Mouse (Mus musculus): ENCODE measurements around the gene Ubap2. TPM values are rescaled to one million over a fixed set of nuclear protein-coding genes. Genes with fewer than 3 reads are reported as not detected.

The Ubap2 gene
- total RNA-seq (2021) = 10 to 100 TPM; 53.6 to 67.0 TPM
- long read RNA-seq, experiment 1, full-length matches to known transcripts = 2 of 16 reads
- long read RNA-seq, experiment 1, partial matches to known transcripts = 5 of 16 reads
- long read RNA-seq, experiment 1, other reads (novel, unspliced or antisense) = 9 of 16 reads
- long read RNA-seq, experiment 2, full-length matches to known transcripts = 3 of 30 reads
- long read RNA-seq, experiment 2, partial matches to known transcripts = 16 of 30 reads
- long read RNA-seq, experiment 2, other reads (novel, unspliced or antisense) = 11 of 30 reads

DNA sequence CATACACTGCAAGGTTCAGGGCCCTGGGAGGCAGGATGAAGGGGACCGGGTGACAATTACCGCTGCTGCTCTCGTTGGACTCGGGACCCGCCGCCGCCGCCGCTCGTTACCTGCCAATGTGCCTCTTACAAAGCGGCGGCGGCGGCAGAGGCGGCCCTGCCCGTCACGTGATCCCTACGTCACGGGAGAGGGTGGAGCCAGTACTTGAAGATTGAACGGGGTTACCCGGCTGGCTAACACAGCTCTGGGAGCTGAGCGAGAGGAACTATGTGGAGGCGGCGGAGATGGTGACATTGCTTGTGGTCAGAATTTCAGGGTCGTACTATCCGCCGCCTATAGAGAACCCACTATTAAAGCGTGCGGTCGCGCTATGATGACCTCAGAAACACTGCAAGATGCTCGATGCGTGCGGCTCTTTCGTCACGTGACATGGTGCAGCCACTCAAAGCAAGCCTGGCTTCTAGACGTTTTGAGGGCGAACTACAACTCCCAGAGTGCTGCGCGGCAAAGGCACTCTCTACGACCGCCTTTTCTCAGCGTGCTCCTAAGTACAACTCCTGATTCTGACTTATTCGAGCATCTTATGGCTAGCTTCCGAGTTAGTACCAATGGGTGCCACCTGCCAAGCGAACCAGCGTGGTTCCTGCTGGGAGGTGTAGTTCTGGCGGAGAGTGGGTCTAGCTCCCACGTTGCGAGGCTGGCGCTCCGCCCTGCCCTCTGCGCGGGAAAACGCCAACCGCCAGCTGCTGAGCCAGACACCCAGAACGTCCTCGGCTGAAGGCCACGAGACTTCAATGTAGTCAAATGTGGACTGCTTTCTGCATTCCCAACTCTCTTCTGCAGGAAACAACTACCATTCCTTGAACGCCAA lies at the start of gene Ubap2:
Ubap2 (minus strand) TSS at position 165 of the 871 bp plus-strand sequence.
- DNase-seq (ENCODE audit: low spot score in 2 of 2) = peak; percentile 81 to 88

DNA sequence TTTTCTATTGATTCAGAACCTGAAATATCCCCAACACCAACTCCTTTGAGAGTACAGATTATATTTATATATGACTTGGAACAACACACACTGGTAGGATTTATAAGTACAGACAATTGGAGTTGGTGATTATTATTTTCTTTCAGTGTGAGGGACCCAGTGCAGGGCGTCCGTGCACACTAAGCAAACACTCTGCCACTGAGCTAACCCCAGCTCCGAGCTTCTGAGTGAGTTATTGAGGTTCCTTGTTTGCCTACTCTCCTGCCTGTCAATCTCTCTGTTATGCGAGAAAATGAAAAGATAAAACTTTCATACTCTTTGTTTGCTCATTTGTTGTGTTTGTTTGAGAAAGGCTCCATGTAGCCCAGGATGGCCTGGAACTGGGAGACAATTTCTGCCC lies 46.0 kb upstream of the Ubap2 start:
- no peak for DNase-seq (ENCODE audit: low spot score in 2 of 2)

DNA sequence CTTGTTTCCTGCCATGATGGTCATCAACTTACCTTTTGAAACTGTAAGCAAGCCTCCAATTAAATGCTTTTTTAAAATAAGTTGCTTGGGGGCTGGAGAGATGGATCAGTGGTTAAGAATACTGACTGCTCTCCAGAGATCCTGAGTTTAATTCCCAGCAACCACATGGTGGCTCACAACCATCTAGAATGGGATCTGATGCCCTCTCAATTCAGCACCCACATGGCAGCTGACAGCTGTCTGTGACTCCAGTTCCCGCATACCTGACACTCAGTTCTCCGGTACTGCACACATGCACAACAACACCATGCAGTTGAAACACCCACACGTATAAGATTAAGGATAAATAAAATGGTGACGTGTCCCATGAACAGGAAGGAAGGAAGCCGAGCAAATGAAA lies 43.3 kb upstream of the Ubap2 start:
- no peak for DNase-seq (ENCODE audit: low spot score in 2 of 2)

DNA sequence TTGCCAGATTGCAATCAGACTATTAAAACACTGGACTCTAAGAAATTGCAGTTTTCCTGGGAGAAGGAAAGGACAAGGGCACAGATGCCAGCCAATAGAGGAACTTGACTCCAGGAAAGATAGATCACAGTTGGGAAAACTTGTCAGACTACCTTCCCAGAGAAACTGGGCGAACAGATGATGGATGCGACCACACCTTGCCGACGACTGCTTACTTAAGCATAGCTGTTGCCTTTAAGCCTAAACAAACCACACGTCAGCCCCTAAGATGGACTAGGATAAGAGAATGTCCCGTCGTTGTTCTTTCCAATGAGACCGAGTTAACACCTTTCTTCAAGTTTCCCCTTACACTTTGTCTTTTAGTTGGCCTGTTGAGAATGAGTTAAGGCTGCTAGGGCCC lies 40.2 kb upstream of the Ubap2 start:
- DNase-seq (ENCODE audit: low spot score in 2 of 2) = no peak

DNA sequence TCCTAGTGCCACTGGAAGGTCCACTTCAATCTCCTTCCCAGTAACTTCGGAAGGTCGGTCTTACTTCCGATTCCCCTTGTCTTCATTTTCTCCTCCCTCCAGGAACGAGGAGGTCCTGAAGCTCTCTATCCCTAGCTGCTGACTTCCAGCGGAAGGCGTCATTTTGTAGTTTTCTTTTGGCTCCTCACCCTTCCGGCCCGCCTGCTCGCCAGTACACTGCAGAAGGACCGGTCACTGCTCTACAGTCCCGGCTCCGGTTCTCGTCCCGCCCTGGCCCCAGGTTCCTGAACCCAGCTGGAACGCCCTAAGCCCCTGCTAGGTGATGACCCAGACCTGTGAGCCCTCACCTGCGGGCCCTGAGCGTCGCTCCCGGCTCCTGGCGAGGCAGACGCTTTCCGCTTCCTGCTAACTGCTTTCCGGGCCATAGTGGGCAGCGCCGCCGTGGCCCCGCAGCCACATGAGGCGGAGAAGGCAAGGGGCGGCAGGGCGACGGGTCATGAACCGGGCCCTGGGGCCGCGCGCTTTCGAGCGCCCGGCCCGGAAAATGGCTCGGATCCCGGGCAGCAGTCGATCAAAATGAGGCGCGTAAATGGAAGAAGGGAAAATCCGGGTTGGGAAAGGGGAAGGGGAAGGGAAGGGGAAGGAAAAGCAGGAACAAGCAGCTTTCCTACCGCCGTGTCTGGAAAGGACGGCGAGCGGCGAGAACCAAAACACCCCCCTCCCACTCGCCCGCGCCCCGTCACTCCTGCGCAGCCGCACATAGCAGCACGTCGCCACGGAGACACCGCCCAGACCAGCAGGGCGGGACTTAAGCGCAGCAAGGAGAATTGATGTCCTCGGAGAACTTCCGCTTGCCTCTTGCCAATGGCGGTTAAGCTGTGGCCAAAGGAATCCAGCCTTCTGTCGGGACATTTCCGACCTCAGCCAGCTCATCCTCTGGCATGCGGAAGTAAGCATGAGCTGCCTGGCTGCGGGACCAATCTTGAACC lies 39.5 kb upstream of the Ubap2 start, which contains the start of gene Dcaf12:
Dcaf12 (minus strand) TSS at position 749 of the 989 bp plus-strand sequence.
- DNase-seq (ENCODE audit: low spot score in 2 of 2) = peak; percentile 87 to 90

DNA sequence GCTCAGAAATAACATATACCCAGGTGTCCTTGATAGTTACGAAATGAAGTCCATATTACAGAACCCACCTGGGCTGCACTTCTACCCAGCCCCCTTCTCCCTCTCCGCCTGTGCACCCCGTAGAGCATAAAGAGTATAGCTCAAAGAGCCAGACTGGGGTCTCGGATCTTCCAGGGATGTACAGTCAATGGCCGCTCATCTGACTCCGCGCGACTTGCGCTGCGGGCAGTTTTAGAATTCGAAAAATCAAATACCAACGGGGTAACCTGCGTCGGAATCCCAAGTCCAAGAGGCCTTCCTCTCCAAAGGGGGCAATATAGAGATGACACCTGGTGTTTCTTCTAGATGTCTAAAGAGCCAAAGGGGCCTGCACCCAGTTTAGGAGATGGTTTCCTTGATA lies 38.8 kb upstream of the Ubap2 start:
- DNase-seq (ENCODE audit: low spot score in 2 of 2) = no peak

DNA sequence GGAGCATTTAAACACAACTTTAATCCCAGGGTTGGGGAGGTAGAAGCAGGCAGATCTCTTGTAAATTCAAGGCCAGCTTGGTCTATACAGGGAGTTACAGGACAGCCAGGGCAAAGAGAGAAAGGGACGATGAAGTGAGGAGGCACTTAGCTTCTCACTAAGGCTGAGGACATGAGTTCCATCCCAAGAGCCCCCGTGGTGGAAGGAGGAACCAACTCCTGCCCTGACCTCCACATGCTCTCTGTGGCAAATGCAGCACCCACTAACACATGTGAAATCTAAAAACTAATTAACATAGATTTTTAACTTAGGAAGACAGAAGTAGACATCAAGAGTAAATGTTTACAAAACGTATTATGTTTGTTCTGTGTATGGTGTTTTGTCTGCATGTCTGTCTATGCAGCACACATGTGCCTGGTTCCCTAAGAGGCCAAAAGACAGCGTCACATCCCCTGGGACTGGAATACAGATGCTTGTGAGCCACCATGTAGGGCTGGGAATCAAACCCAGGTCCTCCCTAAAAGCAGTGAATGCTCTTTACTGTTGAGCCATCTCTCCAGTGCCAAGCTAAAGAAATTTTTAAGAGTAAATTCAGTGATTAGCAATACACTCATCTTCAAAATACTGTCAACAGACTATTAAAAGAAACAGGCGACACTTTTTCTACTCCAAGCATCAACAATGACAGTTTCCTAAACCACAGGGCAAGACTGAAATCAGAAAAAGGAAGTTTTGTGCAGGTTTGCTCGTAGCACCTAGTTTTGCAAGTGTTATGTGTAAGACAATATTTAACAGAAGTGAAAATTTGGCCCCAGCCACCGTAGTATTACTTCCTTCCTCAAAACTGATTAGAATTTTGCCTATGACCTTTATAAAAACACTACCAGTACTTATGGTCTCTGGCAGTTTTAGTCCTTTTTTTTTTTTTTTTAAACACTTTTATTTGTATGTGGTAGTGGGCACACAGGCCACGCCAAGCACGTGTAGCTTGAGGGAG lies 35.9 kb upstream of the Ubap2 start:
- no peak for DNase-seq (ENCODE audit: low spot score in 2 of 2)

DNA sequence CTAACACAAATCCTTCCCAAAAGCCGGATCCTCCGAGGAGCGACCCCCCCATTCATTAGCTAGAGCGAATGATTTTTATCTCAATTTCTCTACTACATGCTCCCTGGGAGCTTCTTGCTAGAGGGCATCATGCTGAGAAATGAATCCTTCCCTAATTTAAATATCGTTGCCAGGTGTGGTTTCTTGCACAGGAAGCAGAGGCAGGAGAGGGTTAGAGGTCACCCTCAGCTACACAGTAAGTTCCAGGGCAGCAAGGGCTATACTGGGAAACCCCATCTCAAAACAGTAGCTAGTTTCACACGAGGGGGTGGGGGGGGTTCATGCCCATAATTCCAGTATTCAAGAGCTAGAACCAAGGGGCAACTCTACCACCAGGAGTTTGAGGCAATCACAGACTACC lies 32.5 kb upstream of the Ubap2 start:
- DNase-seq (ENCODE audit: low spot score in 2 of 2) = no peak

DNA sequence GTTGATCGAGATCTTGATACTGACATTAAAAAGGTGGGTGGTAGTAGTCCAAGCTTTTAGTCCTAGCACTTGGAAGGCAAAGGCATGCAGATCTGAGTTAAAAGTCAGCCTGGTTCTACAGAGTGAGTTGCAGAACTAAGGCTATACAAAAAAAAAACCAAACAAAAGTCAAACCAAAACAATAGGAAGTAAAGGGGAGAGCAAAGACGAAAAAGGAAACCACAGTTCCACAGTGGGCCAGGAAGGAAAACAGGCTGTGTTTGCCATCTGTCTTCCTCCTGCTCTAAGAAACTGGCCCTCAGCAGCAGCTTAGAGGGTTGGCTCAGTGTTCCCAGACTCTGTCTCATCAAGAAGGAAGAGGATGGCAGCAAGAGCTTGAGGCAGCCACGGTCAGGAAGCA lies 29.4 kb upstream of the Ubap2 start:
- no peak for DNase-seq (ENCODE audit: low spot score in 2 of 2)

DNA sequence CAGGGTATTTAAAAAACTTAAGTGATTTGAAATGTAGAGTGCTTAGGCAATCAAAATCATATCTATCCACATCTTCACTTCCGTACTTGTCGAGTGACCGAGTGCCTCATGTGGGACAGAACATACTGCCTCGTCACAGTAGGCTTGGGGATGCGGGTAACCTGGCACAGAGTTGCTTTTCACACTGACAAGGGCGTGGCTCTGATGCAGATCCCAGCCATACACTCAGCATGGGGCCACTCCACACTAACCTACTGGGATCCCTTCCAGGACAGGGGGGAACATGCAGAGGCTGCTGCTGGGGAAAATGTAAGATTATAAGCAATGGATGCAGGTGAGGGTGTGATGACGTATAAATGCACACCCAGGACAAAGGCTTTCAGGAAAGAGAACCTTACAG lies 28.7 kb upstream of the Ubap2 start:
- DNase-seq (ENCODE audit: low spot score in 2 of 2) = no peak

DNA sequence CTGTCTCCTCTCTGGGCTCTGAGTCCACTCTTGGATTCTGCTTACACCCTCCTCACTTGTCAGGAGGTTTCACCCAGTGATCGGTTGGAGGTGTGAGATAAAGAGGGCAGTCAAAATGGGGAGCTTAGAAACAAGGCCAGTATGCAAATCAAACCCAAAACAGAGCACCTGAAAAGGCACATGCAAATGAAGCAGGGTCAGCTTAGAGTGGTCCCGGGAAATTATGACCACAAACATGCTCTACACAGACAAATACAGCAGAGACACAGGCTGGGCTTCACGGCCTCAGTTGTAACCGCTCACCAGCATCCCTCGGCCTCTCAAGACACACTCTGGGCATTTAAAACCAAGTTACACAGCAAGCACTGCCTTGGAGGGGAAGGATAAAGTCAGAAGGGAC lies 24.0 kb upstream of the Ubap2 start:
- DNase-seq (ENCODE audit: low spot score in 2 of 2) = no peak

DNA sequence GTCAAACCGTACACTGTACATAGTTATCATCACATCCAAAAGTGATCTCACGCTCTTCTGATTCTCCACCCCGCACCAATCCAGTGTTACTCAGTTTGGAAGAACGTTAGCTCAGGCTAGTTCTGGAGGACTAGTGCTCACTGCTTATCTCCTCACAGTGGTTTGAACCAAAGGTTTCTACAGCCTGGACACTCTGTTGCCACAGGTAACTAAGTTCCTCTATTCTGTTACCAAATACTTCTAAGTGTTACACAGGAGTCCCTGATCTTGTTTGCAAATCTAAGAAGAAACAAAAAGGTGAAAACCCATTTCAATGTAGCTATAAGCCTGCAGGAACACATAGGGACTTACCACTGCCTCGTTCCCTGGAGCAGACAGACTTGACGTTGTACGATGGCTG lies 21.0 kb upstream of the Ubap2 start:
- no peak for DNase-seq (ENCODE audit: low spot score in 2 of 2)

DNA sequence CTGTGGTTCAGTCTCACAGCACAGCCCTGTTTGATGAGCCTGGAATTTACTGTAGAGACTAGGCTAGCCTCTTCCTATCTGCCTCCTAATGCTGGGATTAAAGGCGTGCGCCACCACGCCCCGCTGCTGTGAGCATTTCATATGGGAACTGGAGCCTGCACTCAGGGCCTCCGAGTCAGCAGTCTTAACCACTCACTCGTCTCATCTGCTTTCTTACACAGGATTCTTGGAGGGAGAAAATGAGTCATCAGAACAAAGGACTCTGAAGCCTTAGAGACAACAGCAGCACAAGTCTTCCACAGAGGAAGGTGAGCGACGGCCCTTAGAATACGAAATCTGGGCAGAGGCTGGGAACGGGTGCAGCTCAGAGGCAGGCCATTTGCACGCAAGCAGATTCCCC lies 20.6 kb upstream of the Ubap2 start:
- no peak for DNase-seq (ENCODE audit: low spot score in 2 of 2)

DNA sequence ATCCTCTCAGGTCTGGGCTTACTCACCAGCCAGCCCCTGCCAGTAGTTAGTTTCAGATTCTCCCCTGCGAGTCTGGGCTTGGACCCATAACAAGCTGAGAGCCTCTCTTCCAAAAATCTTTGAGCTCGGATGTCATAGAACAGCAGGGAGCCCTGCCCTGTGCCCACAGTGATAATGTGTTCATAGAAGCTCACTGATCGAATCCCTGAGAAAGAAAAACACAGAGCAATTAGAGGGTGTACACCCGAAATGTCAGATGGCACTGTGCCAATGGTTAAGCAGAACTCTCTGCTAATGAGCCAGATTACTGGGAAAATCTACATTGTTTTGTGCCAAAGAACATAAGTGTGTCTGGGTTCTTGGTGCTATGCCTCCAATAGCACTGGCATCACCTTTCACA lies 19.0 kb upstream of the Ubap2 start:
- no peak for DNase-seq (ENCODE audit: low spot score in 2 of 2)

DNA sequence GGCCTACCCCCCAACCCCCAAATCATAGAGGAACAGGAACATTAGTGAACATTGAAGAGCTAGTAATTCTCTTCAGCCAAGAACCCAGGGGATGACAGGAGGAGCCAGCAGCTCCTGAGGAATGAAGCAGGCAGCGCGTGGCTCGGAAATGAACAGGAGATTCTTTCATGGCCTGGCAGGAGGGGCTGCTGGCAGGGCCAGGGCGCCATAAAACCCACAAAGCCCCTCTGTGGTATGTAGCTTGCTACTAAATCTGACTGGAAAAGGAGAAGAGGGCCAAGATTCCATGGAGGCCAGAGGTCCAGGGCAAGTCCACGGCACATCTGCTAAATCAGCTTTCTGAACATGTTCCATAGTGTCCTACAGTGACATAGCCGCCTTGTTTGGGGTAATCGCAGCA lies 14.9 kb upstream of the Ubap2 start:
- DNase-seq (ENCODE audit: low spot score in 2 of 2) = no peak

DNA sequence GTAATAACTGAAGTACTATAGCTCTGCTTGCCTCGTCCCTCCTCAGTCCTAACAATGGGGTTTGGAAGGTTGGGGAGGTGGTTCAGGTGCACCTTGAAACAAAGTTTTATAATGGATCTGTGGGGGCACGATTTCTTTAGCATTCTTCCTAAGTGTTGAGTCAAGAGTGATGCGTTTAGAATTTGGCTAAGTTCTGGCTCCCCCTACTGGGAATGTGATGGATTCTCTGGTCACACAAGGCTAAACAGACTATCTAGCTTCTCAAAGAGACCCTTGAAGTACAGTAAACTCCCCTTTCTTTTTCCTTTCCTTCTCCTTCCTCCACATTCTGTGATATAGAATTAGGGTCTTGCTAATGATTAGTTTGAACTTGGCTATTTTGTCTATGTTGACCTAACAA lies 11.5 kb upstream of the Ubap2 start:
- DNase-seq (ENCODE audit: low spot score in 2 of 2) = no peak

DNA sequence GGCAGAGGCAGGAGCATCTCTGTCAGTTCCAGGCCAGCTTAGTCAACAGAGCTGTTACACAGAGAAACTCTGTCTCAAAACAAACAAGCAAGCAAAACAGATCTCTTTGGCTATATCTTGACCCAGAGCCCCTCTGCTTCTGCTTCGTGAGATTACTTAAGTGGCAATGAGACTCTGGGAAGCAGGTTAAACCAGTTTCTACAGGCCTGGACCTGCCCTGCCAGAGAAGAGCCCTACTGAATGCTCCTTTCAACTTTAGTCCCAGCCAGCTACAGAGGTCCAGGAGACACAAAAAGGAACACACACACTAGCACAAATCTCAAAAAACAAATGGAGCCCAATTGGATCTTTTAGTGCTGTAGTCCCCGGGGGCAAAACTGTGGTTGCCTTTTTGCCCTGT lies 9.1 kb upstream of the Ubap2 start:
- no peak for DNase-seq (ENCODE audit: low spot score in 2 of 2)

DNA sequence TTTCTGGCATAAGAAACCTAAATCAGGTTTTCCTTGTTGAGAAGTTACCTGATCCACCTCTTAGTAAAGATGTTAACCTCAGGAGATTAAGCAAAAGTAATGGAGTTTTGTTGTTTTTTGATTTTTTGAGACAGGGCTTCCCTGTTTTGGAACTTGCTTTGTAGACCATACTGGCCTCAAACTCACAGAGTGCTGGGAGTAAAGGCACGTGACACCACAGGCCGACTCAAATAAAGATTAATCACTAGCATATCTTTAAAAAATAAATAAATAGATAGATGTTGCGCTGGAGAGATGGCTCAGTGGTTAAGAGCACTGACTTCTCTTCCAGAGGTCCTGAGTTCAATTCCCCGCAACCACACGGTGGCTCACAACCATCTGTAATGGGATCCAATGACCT lies 983 bp upstream of the Ubap2 start:
- no peak for DNase-seq (ENCODE audit: low spot score in 2 of 2)

DNA sequence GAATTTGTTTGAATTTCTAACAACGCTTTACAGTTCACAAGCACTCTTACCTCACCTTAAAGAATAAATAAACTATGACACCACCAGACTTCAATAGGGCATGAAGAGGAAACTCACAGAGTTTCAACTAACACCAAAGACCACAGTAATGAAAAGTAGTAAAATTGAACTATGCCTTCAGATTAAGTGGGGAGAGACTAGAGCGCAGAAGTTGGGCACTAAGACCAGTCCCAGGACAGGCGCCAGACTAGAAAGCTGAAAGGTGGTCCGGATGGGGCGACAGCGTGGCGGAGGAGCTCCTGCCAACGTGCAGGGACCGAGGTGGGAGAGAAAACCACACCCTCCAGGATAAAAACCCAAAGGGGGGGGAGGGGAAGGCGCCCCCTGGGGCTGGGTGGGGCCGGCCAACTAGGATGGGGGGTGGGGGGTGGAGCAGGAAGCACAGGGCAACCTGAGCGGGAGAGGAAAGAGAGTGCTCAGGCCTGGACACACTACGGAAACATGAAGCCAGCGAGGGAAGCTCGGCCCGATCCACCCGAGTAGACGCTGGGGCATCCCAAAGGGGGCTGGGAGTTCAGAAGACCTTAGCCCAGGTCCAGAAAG lies 466 bp downstream of the Ubap2 start:
- DNase-seq (ENCODE audit: low spot score in 2 of 2) = peak in 1 of 2 experiments; percentile 4

DNA sequence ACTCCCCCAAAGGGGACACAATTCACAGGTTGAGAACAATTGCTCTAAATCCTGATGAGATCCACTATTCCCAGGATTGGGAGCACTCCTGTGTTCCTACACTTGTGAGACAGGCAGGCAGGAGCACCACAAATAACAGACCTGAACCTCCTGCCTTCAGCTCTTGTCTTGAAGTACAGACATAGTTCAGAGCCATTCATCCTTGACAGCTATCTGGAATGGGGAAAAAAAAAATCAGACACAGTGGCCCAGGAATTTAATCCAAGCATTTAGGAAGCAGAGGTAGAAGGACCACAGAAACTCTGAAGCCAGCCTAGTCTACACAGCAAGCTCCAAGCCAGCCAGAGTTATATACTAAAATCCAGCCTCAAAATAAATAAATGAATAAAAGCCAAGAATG lies 6.8 kb downstream of the Ubap2 start:
- no peak for DNase-seq (ENCODE audit: low spot score in 2 of 2)
